Mouse (Mus musculus) lung, adult 10 weeks (tissue): ENCODE measurements around the gene Stk36. TPM values are rescaled to one million over a fixed set of nuclear protein-coding genes. Genes with fewer than 3 reads are reported as not detected.

Experiments
- polyA plus RNA-seq: library from polyadenylated mRNA; stranded (reverse); fragments of 350-450 nt; fragmentation: Illumina TruSeq; extraction: RNeasy Lipid Tissue Mini Kit (QIAGEN cat#74804); gene quantifications from one replicate; pipeline ENCODE4 v1.2.3, GENCODE M21; 2014; ENCODE audit warnings: low read depth, low replicate concordance; ENCODE audit not compliant: insufficient read depth

Gene Stk36
- 2.8 TPM for polyA plus RNA-seq

DNA sequence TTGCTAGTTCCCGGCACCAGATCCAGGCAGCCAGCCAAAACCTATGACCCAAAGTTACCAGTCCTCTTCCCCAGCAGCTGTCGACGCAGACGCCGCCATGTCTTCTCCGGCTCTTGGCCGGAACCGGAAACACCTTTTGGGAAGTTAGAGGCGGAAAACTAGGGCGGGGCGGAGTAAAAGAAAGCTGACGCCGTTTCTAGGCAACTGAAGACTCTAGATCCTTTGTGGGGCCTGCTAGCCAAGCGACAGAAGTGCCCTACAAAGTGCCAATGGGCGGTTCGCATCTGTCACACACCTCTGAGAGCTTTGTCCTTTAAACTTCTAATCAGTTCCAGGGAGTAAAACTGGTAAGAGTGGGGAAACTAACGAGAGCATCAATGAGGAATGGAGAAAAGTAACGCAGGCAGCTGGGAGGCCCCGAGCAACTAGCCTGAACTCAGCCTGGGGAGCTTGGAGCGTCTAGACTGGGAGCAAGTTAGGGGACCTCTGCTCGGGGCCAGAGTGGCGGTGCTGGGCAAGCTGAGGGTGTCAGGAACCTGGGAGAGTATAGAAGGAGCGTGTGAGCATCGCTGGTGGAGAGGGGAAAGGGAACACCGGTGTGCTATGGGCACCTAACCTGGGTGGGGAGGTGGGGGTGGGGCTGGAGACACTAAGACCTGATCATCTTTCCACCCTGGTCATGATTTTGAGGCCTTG is at the start of gene Stk36, which contains the start of gene Rnf25:
Stk36 (plus strand) TSS at position 179 of the 696 bp plus-strand sequence.
Rnf25 (minus strand) TSS at position 131 of the 696 bp plus-strand sequence.

GRCm38 (mm10) chr1:74587773-74588445 is 13.3 kb upstream of the Stk36 start, which contains the start of the genes Zfp142 and Bcs1l:
Zfp142 (minus strand) TSS chr1:74588246.
Bcs1l (plus strand) TSS chr1:74588289.

GRCm38 (mm10) chr1:74661448-74662195 is 60.4 kb downstream of the Stk36 start, which contains the start of gene Ttll4:
Ttll4 (plus strand) TSS chr1:74661745.

Other genes starting within 250 kb of the Stk36 start
- 6.8 TPM for gene Catip, start 239.3 kb upstream of the Stk36 start, polyA plus RNA-seq
- gene Slc11a1, start 226.2 kb upstream of the Stk36 start, polyA plus RNA-seq = 9.3 TPM
- 77.0 TPM for gene Ctdsp1, start 209.9 kb upstream of the Stk36 start, polyA plus RNA-seq
- 0.31 TPM for gene Vil1, start 192.1 kb upstream of the Stk36 start, polyA plus RNA-seq
- gene Cnot9, start 95.4 kb upstream of the Stk36 start, polyA plus RNA-seq = 9.2 TPM
- 0.43 TPM for gene Plcd4, start 58.6 kb upstream of the Stk36 start, polyA plus RNA-seq
- gene Usp37, start 57.2 kb upstream of the Stk36 start, polyA plus RNA-seq = 3.3 TPM
- gene Zfp142, start 13.2 kb upstream of the Stk36 start, polyA plus RNA-seq = 3.2 TPM
- 8.5 TPM for gene Bcs1l, start 13.2 kb upstream of the Stk36 start, polyA plus RNA-seq
- gene Rnf25, start within 50 bp of the Stk36 start, polyA plus RNA-seq = 27.4 TPM
- gene Ttll4, start 60.3 kb downstream of the Stk36 start, polyA plus RNA-seq = 5.7 TPM
- gene Cyp27a1, start 112.1 kb downstream of the Stk36 start, polyA plus RNA-seq = 18.6 TPM
- 1.6 TPM for gene Prkag3, start 147.8 kb downstream of the Stk36 start, polyA plus RNA-seq
- 0.14 TPM for gene Wnt6, start 170.4 kb downstream of the Stk36 start, polyA plus RNA-seq
- not detected for gene Wnt10a, start 190.1 kb downstream of the Stk36 start, polyA plus RNA-seq